Mouse (Mus musculus) 3T3-L1 (cell line): ENCODE results near the gene Fam107a.
"Not testable (repeated sequence)": the region's sequence is repeated elsewhere in the genome, so short reads cannot be mapped to it uniquely, and the experiment has no call there.

Experiments
- DNase-seq: peaks from one replicate; pipeline ENCODE4 v3.0.0-alpha.2; 2015; ENCODE audit warnings: low read depth, low spot score

Gene Fam107a

DNA sequence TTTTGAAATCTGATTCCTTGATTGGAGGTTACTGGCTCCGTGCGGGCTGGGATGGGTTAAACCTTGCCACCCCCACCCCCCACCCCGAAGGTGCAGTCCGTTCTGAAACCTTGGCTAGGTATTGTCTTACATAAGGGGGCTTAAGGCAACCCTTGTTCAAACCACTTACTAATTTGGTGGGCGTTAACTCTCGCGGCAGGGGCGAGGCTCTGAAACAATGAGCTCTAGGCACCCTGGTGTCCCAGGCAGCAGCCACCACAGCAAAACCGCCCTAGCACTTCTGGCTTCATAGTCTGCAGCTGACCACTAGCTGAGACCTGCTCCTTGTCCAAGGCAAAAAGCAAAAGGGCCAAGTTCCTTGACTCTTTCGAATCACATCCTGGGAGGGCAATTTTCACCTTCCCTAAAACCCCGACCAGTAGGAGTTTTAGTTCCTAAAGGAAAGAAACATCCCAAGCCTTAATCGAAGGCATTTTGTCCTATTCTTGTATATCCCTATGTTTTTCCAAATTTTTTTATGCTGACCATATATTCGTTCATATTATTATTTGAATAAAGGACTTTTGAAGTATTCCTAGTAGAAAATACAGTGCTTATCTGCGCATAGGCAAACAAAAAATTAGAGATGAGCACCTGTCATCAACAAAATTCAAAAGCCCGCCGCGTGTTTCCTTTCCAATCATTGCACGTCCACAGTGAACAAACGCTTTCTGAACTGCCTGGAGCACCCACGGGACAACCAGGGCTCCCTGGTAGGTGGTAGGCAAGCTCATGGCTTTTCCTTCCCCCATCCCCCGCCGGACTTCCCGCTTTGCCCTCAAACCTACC is 1.2 kb downstream of the Fam107a start:
- DNase-seq: no peak

DNA sequence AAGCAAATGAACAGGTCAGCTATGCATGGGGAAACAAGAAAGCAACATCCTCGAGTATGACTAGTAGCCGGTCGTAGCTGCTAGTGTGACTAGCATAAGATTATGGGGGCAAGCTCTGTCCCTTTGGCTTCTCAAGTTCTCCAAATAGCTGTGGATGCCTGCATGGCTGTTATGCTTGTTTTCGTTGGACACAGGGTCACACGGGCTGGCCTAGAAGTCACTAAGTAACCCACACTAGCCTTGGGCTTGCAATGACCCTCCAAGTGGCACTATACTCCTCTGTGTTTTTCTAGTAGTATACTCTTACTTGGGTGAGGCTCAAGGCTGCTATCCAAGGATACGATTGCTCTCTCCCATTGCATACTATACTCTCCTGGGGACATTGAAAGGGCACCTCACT is 2.7 kb downstream of the Fam107a start:
- no peak for DNase-seq

DNA sequence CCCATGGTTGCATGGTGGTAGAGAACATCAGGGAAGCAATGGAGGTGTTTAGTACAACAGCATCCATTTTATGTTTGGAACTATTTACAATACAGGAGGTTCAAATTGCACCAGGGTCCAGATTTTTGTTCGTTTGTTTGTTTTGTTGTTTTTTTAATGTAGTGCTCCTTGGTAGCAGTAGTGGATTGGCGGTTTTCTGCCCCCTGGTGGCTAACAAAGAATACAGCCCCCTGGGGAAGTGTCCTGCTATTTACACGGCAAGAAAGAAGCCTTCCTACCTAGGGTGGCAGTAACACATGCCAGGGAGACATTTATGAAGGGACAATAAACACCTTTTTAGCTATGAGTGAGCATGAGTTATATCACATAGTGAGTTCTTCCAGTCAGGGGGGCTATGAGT is 3.3 kb downstream of the Fam107a start:
- DNase-seq: peak; percentile 43

DNA sequence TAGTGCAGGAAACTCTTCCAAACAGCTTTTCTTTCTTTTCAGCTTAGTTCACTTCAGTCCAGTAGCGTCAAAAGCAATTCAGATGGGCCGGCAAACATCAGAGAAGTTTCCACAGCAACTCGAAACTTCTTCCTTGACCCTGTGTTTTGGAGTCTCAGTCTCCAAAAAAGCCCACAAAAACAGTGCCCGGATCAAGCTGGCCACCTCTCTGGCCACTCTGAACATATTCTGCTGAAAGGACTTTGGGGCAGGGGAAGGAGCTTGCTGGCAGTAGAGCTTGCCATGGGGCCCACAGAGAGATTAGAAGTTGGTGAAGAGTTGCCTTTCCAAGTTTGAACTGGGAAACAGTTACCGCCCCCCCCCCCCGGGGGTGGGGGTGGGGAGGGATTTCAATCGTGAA is 3.9 kb downstream of the Fam107a start:
- DNase-seq: no peak

DNA sequence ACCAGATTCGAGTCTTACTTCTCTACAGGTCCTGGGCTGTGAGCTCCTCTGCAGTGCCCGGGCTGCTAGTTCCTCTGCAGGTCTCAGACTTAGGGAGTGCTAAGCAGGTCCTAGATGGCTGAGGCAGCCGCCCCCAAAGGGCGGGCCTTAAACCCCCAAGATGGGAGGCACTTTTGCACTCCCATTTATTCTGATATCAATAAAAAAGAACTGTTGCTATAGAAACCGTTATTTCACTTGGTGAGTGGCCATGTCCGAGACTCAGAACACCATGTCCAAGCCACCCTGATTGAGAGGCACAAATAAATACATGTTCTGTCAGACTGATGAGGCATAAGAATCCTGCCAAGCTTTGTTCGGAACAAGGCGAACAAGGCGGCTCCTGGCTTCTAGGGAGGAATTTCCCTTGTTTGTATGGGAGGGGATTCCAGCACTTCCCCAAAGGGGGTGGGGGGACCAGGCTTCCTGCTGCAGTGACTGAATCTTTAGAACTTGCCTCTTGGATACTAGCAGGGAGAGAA is 8.1 kb downstream of the Fam107a start:
- no peak for DNase-seq

DNA sequence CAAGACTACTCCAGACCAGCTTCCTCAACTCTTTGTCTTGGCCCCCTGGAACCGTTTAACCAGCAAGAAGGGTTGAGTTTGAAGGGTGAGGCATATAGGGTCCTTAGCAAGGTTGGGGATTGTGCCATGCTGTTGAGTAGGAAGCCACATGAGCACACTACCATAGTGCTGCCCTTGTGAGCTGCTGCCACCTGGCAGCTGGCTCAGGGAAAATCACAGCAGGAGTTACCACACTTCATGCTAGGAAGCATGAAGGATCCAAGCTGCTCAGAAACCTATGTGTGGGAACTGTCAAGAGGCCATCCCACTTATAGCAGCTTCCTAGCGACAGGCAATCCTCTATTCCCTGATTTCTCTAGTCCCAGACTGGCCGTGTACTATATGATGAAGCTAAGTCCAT is 9.2 kb downstream of the Fam107a start:
- no peak for DNase-seq

DNA sequence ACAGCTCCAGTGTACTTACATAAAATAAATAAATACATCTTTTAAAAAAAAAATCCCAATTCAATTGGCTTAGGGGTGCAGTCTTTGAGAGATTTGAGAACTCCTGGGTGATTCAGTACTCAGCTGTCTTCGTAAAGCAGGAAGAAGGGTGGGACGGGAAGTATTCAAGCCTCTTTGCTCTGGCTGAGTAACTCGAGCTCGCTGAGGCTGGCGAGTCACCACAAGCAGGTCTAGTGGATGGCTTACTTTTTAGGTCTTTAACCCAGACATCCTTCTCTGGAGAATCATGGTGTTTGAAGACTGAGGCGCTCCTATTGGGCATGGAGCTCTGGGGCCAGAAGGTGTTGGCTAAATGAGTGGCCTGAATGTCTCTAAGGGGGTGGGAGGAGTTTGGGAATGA is 10.9 kb downstream of the Fam107a start:
- peak; percentile 51 for DNase-seq

DNA sequence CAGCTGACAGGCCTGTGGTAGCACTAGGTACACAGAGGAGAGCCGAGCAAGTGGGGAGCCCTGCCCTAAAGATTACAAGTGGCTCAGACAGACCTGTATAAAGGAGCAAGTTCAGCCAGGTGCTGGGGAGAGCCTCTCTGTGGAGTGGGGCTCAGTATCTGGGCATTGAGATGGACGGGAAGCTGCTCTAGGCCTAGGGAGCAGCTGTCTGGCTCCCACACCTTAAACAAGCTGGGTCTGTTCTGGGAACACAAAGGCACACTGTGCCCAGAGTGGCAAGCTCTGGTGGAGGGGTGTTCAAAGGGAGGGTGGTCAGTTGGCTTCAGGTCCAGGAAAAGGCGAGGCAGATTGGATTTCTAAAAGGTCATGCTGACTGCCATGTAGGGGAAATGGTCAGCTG is 12.8 kb downstream of the Fam107a start:
- no peak for DNase-seq

DNA sequence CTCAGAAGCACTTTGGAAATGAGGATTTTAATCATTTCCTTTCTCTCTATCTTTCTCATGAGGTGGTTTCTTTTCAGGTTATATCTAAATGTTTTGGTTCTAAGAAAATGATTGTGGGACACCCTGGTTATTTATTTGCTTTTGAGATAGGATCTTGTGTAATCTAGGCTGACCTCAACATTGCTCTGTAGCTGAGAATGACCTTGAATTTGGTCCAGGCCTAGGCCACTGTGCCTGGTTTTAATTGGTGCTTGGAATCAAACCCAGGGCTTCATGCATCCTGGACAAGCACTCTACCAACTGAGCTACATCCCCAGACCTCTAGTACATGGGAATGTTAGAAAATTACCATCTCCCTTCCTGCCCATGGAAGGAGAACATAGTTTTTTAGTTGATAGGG is 13.7 kb downstream of the Fam107a start:
- no peak for DNase-seq

DNA sequence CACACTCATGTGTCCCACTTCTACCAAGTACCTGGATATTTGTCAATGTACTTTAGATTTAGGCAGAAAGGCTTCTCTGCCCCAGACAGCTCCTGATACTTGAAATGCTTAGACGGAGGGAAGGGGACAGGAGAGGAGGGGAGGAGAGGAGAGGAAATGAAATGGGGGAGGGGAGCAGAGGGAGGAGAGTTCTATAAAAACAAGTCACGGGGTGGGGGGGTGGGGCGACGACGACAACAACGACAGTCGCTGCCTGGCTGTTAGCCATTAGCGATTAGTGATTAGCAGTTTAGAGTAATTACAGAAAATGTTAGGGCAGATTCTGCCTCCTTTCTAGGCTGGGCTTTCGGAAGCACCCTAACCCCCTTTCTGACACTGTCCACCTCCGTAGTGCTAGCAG is 15.1 kb downstream of the Fam107a start:
- DNase-seq: no peak

DNA sequence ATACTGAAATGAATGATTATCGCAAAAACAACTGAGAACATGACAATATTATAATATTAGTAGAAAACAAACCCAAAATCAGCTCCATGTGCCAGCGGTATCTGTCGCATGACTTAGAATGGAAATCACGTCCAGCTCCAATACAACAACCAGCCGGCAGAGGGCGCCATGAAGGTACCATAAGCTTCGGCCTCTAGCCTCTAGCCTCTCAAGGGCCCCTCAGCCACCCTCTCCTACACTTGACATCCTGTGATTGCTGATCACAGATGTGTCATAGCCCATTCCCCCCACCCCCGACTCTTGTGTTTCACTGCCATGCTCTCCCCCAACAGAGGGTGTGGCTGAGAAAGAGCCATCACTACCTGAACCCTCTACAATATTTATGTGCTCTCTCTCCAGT is 17.5 kb downstream of the Fam107a start:
- peak; percentile 26 for DNase-seq

DNA sequence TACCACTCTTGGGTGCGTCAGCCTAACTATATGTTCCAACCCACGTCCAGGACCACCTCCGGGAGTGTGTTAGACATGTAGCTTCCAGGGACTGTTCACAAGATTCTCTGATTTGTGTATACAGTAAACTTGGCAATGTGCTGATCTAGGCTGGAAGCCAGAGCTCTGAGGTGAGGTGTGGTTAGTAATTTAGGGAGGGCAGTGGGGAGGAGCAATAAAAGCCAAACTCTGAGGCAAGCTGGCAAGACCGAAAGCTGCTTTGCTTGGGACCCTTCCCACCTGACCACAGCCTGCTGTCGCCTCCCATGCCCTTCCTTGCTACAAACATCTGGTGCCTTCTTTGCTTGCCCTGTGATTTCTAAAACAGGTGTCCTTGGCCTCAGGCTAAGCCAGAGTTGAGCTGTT is 19.9 kb downstream of the Fam107a start:
- DNase-seq: peak; percentile 65

DNA sequence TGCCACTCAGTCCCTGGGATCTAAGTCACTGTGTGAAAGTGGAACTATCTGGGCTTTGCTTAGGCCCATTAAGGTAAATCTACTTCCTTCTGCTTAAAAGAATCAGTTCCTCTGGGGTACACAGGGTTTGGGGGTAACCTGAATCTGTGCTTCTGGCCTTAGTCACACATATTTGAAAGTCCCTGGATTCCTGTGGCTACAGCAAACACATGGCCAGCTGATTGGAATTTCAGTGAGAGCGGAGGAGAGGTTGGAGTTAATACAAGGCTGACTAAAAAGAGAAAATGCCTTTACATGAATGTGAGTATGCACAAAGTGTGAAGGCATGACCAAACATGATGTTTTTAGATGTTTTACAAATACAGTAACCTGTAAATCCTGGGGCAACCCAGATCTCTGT is 23.6 kb downstream of the Fam107a start:
- DNase-seq: peak; percentile 67

DNA sequence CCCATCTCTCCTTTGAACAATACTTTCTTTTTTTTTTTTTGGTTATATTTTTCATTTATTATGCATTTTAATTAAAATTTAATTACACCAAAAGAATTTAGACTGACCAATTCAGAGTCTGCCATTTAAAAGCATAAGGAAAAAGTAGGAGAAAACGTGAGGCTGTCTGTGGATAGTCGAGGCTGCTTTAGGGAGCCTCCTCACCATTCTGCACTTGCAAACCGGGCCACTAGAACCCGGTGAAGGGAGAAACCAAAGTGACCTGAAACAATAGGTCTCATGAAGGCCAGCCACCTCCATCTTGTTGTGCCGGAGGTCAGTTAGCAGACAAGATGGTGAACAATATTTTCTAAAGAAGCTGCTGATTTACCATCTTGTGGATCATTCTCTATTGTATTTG is 31.2 kb downstream of the Fam107a start:
- DNase-seq: peak; percentile 35

DNA sequence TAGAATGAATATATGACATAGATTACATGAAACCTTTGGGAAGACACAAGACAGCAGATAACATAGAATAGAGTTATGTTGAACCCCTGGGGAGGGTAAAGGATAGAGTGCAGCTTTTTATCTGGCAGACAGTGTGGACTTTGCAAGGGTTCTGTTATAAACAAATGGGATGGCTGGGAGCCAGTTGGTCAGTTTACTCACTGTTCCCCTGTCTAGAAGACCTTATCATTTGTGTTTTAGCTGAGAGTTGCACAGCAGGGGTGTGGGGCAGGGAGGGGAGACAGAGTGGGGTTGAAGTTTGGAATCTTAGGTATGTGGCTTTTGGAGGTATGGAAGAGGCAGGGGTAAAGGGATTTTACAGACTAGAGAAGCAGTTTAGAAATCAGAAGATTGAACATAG is 34.0 kb downstream of the Fam107a start:
- DNase-seq: no peak

DNA sequence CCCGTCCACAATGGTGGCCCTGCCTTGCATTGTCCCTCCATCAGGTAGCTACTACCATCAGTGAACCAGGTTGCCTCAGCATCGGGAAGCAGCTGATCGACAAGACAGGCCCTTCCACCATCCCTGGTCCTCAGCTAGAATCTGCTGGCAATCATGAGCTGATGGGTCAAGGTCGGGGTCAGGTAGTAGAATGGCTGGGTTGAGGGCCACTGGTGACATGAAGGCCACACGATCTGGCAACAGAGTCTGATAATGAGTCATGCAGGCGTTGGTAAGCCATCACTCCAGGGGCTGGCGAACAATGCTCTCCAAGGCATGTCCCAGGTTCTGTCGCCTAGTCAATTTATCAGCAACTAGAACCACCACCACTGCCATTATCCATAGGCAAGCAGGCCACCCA is 46.5 kb downstream of the Fam107a start:
- DNase-seq: not testable (repeated sequence)

DNA sequence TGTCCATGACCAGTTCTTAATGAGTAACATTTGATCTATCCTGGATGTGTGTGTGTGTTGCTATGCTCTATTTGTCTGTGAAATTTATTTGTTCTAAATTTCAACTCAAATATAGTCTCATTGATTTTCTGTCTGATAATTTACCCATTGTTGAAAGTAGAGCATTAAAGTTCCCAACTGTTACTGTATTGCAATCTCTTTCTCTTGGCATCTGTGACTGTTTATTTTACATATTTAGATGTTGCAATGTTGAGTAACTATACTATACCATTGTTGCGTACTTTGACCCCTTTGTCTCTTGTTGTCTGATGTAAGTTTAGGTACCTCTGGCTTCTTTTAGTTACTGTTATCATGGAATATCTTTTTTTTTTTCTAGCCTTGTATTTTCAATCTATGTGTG is 53.4 kb downstream of the Fam107a start:
- no peak for DNase-seq

DNA sequence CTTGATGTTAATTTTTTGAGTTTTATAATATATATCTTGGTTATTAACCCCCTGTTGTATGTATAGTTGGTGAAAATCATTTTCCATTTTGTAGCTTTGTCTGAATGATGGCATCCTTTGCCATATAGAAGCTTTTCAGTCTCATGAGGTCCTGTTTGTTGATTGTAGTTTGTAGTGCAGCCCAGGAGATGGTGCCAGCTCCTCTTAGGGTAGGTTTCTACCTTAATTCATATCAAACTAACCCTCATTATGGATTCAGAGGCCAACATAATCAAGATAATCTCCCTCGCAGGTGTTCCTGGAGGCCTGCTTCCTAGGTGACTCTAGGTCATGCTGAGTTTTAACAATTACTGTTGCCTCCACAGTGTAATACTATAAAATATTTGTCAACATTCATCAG is 55.6 kb downstream of the Fam107a start:
- DNase-seq: no peak

DNA sequence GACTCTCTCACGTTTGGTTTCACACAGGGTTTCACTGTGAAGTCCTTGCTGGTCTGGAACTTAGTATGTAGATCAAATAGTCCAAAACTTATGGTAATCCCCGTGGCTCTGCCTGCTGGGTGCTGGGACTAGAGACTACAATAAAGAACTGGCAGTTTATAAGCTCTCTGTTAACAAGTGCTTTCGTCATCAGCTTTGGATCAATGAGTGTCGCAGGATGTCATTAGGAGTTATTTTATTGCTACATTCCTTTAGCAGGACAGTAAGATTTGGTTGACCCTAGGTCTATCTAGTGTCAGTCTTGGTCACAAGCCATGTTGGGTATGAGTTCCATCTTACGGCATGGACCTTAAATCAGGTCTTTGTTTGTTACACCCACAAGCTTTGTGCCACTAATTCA is 57.6 kb downstream of the Fam107a start:
- no peak for DNase-seq

DNA sequence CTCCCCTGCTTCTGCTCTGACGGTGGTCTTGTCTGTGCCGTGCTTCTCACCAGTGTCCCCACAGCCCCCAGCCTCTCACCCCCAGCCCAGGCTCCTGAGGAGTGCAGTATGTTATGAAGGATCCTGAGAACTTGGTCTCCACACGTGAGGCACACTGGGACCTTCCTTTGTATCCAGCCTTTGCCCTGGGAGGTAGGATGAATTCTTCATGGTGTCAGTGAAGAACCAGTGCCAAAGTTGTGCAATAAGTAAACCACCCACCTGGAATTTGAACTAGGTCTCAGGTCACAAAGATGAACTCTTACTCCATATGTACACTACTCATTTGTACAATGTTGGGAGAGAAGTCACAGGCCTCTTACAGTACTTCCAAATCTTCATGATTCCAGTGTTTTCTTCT is 58.7 kb downstream of the Fam107a start, which contains the start of gene Acox2:
TSS of gene Acox2 (minus strand) at position 188 of the 400 bp plus-strand sequence.
- no peak for DNase-seq

DNA sequence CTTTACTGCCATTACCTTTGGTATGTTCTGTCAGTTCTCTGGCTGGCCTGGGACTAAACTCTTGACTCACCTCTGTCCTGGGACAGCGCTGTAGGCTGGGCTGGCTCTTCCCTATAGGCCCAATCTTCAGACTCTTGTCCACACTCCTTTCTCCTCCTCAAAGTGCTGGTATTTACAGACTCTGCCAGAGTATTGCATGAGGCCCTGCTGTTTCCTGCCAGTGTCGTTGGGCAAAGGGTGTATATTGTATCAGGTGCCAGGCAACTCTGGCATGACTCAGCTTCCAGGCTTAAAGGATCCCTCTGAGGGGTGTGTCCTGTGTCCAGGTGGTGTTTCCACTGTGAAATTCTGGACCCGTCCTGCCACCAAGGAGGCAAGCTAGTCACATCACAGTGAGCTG is 59.1 kb downstream of the Fam107a start:
- DNase-seq: peak; percentile 37

DNA sequence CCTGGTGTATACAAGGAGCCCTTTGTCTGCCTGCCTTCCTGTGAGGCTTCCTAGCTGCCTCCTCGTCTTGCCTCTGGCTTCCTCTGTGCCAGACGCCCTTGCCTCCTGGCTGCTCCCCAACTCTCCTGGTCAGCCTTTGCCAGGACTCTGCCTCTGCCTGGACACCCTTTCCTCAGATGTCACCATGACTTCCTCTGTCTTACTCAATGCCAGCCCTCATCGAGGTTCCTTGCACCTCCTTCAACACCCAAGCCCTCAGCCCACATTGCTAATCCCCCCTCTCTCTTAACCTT is 59.5 kb downstream of the Fam107a start:
- DNase-seq: peak; percentile 27

DNA sequence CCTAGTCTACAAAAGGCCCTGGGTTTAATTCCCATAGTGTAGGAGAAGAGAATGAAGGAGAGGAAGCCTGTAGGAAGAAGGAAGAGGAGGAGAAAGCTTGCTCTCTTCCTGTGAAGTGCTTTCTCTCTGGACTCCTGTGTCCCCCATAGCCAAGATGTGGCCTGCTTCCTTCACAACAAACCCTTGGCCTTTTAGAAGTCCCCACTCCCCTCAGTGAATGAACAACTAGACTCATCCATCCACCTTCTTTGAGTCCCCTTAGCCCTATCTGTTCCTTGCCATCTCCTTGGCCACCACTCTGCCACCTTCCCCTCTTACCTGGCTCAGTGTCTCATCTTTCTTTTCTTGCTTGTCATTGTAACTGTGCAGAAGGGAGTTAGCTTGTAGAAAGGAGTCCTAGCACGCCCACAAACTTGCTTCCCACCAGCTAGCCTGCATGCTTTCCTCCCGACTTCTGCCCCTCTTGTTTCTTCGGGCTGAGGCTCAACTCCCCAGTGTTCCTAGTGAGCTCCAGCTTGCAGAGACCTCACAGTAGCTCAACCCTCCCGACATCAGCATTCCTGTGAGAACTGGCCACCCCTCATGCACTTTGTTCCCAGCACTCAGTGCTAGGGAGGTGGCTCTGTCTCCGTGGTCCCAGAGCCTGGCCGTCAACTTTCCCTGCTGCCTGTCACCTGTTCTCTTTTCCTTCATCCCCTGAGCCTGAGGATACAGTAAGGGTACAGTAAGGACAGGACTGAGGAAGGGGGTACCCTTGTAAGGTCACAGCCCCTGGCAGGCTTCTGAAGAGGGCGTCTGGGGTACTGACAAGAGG is 60.1 kb downstream of the Fam107a start:
- no peak for DNase-seq
